Mouse (Mus musculus) heart, embryonic 16.5 days (tissue): Measurements from ENCODE around the gene Nck2. TPM values are rescaled to one million over a fixed set of nuclear protein-coding genes. Genes with fewer than 3 reads are reported as not detected.

Experiments used
- ATAC-seq: fragments of 200-750 bp; cut with Nextera tagmentation; replicated peaks from 2 replicates; pipeline ENCODE4 v1.8.0; 2017; ENCODE audit warnings: moderate number of reproducible peaks; ENCODE audit not compliant: insufficient read depth, low FRiP score; ENCODE audit errors: extremely low read depth
- H3K27ac ChIP-seq: fragments of 300-500 bp; sonication (generic); 2 replicates; pipeline ENCODE4 v1.5.1; 2014; ENCODE audit warnings: mild to moderate bottlenecking, low read length, control low read depth, moderate library complexity
- H3K27me3 ChIP-seq: fragments of 300-500 bp; sonication (generic); 2 replicates; pipeline ENCODE4 v1.6.1; 2014; ENCODE audit warnings: low read length, mixed read lengths; ENCODE audit not compliant: control insufficient read depth, insufficient read depth
- H3K36me3 ChIP-seq: fragments of 300-500 bp; sonication (generic); 2 replicates; pipeline ENCODE4 v1.6.1; 2014; ENCODE audit not compliant: control insufficient read depth, insufficient read depth
- H3K4me1 ChIP-seq: fragments of 300-500 bp; sonication (generic); 2 replicates; pipeline ENCODE4 v1.6.1; 2014; ENCODE audit warnings: low read length, mixed read lengths; ENCODE audit not compliant: control insufficient read depth, insufficient read depth
- H3K4me2 ChIP-seq: fragments of 300-500 bp; sonication (generic); 2 replicates; pipeline ENCODE4 v1.6.1; 2014; ENCODE audit warnings: low read depth, mild to moderate bottlenecking, control low read depth, low read length
- H3K4me3 ChIP-seq: fragments of 300-500 bp; sonication (generic); 2 replicates; pipeline ENCODE4 v1.5.1; 2014; ENCODE audit warnings: mild to moderate bottlenecking, control low read depth, low read length
- H3K9ac ChIP-seq: fragments of 300-500 bp; sonication (generic); 2 replicates; pipeline ENCODE4 v1.6.1; 2014; ENCODE audit warnings: low read length, control low read depth
- H3K9me3 ChIP-seq: fragments of 300-500 bp; sonication (generic); replicated peaks from 2 replicates; pipeline ENCODE4 v1.6.1; 2016; ENCODE audit warnings: low read length; ENCODE audit not compliant: control insufficient read depth
- WGBS: fragments of 180-500 bp; shearing (Covaris S2); extraction: QIAGEN DNeasy Blood & Tissue Kit; methylation state at CpG from one replicate; pipeline ENCODE4 v1.1.7; 2014; 5-methylcytosine and 5-hydroxymethylcytosine counted together
- polyA plus RNA-seq: library from polyadenylated mRNA; unstranded; fragments of >200 nt; fragmentation: Nextera tagmentation; extraction: Ambion mirVana; gene quantifications from 2 replicates; pipeline ENCODE4 v1.2.1, GENCODE M21; 2015

The Nck2 gene
- polyA plus RNA-seq, 1 experiment from 2014 or later: 31.2 TPM

DNA sequence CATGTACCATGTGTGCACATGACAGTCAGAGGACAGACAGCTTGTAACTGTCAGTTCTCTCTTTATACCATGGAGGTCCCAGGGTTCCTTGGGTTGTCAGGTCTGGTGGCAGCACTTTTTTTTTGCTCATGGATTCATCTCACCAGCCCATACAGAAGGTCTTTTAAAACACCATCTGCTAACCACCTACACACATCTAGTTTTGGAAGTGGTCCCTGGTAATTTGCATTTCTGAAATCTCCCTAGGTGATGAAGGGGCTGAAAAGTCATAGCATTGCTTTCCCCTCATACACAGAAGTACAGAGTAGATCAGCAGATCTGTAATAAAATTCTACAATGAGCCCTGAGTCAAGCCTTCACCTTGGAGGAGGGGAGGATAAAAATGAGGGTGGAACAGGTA lies 44.9 kb downstream of the Nck2 start:
- Histone ChIP-seq H3K9me3 (no peaks in the 10 kb centered on the region), H3K4me3 (no peak overlapping the region), H3K27ac (no peak overlapping the region), H3K4me2 (no peak overlapping the region), H3K4me1 (peaks cover 29% of the 10 kb centered on the region), H3K27me3 (no peaks in the 10 kb centered on the region), H3K36me3 (no peaks in the 10 kb centered on the region), H3K9ac (no peak overlapping the region)
- ATAC-seq: no peak

DNA sequence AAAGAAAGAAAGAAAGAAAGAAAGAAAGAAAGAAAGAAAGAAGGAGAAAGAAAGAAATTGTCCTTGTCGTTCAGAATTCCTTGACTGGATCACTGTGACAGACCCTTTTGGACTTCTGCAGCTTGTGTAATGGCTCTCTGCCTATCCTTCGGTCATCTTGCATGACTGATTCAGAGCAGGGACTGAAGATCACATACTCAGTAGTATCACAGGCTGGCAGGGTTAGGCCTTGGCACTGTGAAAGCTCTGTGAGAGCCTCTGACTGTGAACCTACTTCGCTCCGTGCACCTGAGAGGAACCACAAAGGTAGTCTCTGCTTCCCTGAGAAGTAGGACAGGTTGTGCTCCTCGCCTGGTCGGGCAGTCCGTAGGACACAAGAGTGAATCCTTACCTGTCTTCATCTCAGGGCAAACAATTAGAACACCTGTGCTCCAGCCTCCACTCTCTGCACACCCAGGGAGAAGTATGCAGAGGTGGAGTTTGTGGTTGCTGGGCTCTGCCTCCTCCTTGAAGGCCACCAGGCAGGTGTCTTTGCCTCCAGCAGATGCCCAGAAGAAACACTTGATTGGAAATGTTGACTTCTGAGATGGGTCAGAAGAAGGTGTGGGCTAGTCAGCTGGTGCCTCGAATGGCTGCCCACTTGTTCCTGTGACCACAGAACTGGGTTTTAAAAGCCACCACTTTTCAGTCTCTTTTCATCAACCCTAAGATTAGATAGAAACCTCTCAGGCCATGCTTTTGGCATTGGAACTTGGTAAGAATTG lies 47.3 kb downstream of the Nck2 start:
- no peaks in the 10 kb centered on the region for H3K9me3 ChIP-seq
- no peak; the same call in 1 of the 2 replicates for ATAC-seq
- no peaks in the 10 kb centered on the region for H3K36me3 ChIP-seq
- 83% methylated on average over 8 of the region's 8 CpGs for WGBS
- H3K4me1 ChIP-seq: peaks cover 8% of the 10 kb centered on the region
- H3K27ac ChIP-seq: no peak overlapping the region
- no peak overlapping the region for H3K4me2 ChIP-seq
- no peaks in the 10 kb centered on the region for H3K27me3 ChIP-seq
- H3K9ac ChIP-seq: no peak overlapping the region
- H3K4me3 ChIP-seq: no peak overlapping the region

DNA sequence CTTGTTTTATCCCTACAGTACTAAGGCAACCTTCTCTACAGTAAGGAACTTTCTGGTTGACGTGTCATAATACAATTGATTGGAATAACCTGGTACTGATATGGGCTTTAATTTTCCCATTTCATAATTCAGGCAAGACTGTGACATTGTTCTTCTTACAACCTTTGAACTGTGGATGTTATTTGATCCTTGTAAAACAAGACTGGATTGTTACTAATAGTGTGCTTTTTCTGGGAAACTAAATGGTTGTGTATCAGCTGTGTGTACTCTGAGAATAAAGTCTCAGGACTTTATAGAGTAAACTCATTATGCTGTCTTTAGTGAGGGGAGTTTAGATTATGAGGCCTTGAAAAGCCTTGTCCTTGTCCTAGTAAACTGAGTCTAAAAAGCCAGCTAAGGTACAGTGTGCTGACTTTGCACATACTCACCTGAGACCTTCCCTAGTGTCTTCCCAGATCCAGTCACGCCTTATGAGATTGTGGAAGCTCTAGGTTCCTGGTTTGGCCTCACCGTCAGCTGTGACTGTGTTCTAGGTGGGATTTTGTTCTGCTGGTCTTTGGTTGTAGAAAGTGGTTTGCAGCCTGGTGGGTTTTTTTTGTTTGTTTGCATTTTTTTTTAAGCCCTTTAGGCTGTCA lies 48.5 kb downstream of the Nck2 start:
- Histone ChIP-seq H3K9ac (no peak overlapping the region), H3K27ac (no peak overlapping the region), H3K4me2 (no peak overlapping the region), H3K4me1 (peaks cover 5% of the 10 kb centered on the region), H3K27me3 (no peaks in the 10 kb centered on the region), H3K4me3 (no peak overlapping the region), H3K9me3 (no peaks in the 10 kb centered on the region), H3K36me3 (no peaks in the 10 kb centered on the region)
- WGBS: 95% methylated on average over 3 of the region's 3 CpGs
- ATAC-seq: no peak

- H3K9me3 ChIP-seq: no peaks in the 10 kb centered on the region
- ATAC-seq: no peak
- no peak overlapping the region for H3K27ac ChIP-seq
- H3K27me3 ChIP-seq: no peaks in the 10 kb centered on the region
- H3K9ac ChIP-seq: no peak overlapping the region
- WGBS: 60% methylated on average over 4 of the region's 4 CpGs
- no peak overlapping the region for H3K4me3 ChIP-seq
- H3K36me3 ChIP-seq: no peaks in the 10 kb centered on the region
- no peak overlapping the region for H3K4me2 ChIP-seq
- peaks cover 9% of the 10 kb centered on the region; the same call in 1 of the 2 replicates for H3K4me1 ChIP-seq
Measured at GRCm38 (mm10) chr1:43496051-43496450, 51.7 kb downstream of the Nck2 start.

- 77% methylated on average over 3 of the region's 3 CpGs for WGBS
Measured at GRCm38 (mm10) chr1:43496993-43497392, 52.6 kb downstream of the Nck2 start.

GRCm38 (mm10) chr1:43497951-43498350 lies 53.6 kb downstream of the Nck2 start:
- Histone ChIP-seq H3K36me3 (no peaks in the 10 kb centered on the region), H3K27me3 (no peaks in the 10 kb centered on the region), H3K4me1 (peaks cover 16% of the 10 kb centered on the region), H3K4me3 (no peak overlapping the region), H3K9me3 (no peaks in the 10 kb centered on the region), H3K27ac (no peak overlapping the region), H3K9ac (no peak overlapping the region), H3K4me2 (no peak overlapping the region)
- ATAC-seq: no peak
- WGBS: 81% methylated on average over 6 of the region's 6 CpGs

More at GRCm38 (mm10) chr1:43496993-43497392, 52.6 kb downstream of the Nck2 start:
- H3K4me1 ChIP-seq: peaks cover 9% of the 10 kb centered on the region
- H3K27ac ChIP-seq: no peak overlapping the region
- H3K9ac ChIP-seq: no peak overlapping the region
- no peak for ATAC-seq
- H3K9me3 ChIP-seq: no peaks in the 10 kb centered on the region
- no peaks in the 10 kb centered on the region for H3K36me3 ChIP-seq
- no peaks in the 10 kb centered on the region for H3K27me3 ChIP-seq
- H3K4me3 ChIP-seq: no peak overlapping the region
- no peak overlapping the region for H3K4me2 ChIP-seq

DNA sequence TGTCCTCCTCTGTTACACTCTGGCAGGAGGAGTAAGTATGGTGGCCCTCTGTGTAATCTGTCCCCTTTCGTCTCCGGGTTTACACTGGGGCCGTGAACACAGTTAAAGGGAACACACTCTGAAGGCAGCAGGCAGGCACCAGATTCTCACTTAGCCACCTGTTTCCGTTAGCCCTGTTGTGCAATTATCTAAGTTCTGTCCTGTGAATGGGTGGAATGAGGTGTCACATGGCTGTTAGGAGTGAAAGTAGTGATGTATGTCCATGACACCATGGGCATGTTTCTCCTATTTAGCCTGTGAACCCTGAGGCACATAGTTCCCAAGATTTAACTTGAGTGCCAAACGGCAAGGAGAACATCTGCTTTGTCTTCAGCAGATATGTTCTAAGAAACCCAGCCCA lies 55.7 kb downstream of the Nck2 start:
- Histone ChIP-seq H3K4me1 (peaks cover 30% of the 10 kb centered on the region), H3K9ac (no peak overlapping the region), H3K4me3 (no peak overlapping the region), H3K27ac (peak overlapping the region; percentile 52; the same call in 1 of the 2 replicates), H3K27me3 (no peaks in the 10 kb centered on the region), H3K36me3 (no peaks in the 10 kb centered on the region), H3K4me2 (no peak overlapping the region), H3K9me3 (no peaks in the 10 kb centered on the region)
- ATAC-seq: peak; percentile 46
- 63% methylated on average over 5 of the region's 5 CpGs for WGBS

- WGBS: 85% methylated on average over 6 of the region's 6 CpGs
- no peak for ATAC-seq
- no peaks in the 10 kb centered on the region for H3K9me3 ChIP-seq
- peaks cover 30% of the 10 kb centered on the region for H3K4me1 ChIP-seq
- no peak overlapping the region for H3K4me2 ChIP-seq
- H3K9ac ChIP-seq: no peak overlapping the region
- H3K4me3 ChIP-seq: no peak overlapping the region
- no peaks in the 10 kb centered on the region for H3K27me3 ChIP-seq
- no peaks in the 10 kb centered on the region for H3K36me3 ChIP-seq
- H3K27ac ChIP-seq: peak overlapping the region; percentile 0; the same call in 1 of the 2 replicates
Measured at GRCm38 (mm10) chr1:43501143-43501919, 57.0 kb downstream of the Nck2 start.
